Mouse (Mus musculus) hindbrain, embryonic 11.5 days (tissue): ENCODE measurements around the gene Pcnx3. TPM values are rescaled to one million over a fixed set of nuclear protein-coding genes. Genes with fewer than 3 reads are reported as not detected.

ENCODE experiments used
- ATAC-seq: fragments of 200-750 bp; cut with Nextera tagmentation; 2 replicates; pipeline ENCODE4 v1.8.0; 2017; ENCODE audit warnings: mild to moderate bottlenecking, moderate TSS enrichment, moderate library complexity; ENCODE audit not compliant: low FRiP score
- DNase-seq: peaks from one replicate; pipeline ENCODE4 v3.0.0-alpha.2; 2015; ENCODE audit warnings: low spot score
- H3K27ac ChIP-seq: fragments of 300-500 bp; sonication (generic); 2 replicates; pipeline ENCODE4 v1.5.1; 2014; ENCODE audit warnings: mild to moderate bottlenecking, low read depth, low read length
- H3K27me3 ChIP-seq: fragments of 300-500 bp; sonication (generic); 2 replicates; pipeline ENCODE4 v1.6.1; 2014; ENCODE audit warnings: mild to moderate bottlenecking, low read length, moderate library complexity, mixed read lengths; ENCODE audit not compliant: control insufficient read depth, insufficient read depth
- H3K36me3 ChIP-seq: fragments of 300-500 bp; sonication (generic); 2 replicates; pipeline ENCODE4 v1.6.1; 2014; ENCODE audit warnings: mild to moderate bottlenecking, low read length, moderate library complexity, mixed read lengths; ENCODE audit not compliant: control insufficient read depth, insufficient read depth
- H3K4me1 ChIP-seq: fragments of 300-500 bp; sonication (generic); replicated peaks from 2 replicates; pipeline ENCODE4 v1.6.1; 2014; ENCODE audit warnings: low read length, mixed read lengths; ENCODE audit not compliant: control insufficient read depth, insufficient read depth
- H3K4me2 ChIP-seq: fragments of 300-500 bp; sonication (generic); replicated peaks from 2 replicates; pipeline ENCODE4 v1.6.1; 2014; ENCODE audit warnings: mild to moderate bottlenecking, low read depth, low read length
- H3K4me3 ChIP-seq: fragments of 300-500 bp; sonication (generic); 2 replicates; pipeline ENCODE4 v1.5.1; 2014; ENCODE audit warnings: low read depth, low read length
- H3K9ac ChIP-seq: fragments of 300-500 bp; sonication (generic); 2 replicates; pipeline ENCODE4 v1.6.1; 2014; ENCODE audit warnings: low read depth, low read length
- H3K9me3 ChIP-seq: fragments of 300-500 bp; sonication (generic); 2 replicates; pipeline ENCODE4 v1.6.1; 2016; ENCODE audit warnings: low read length; ENCODE audit not compliant: control insufficient read depth
- WGBS: fragments of 180-500 bp; shearing (Covaris S2); extraction: QIAGEN DNeasy Blood & Tissue Kit; methylation state at CpG from one replicate; pipeline ENCODE4 v1.1.7; 2014; 5-methylcytosine and 5-hydroxymethylcytosine counted together
- polyA plus RNA-seq: library from polyadenylated mRNA; unstranded; fragments of >200 nt; fragmentation: Nextera tagmentation; extraction: Ambion mirVana; gene quantifications from 2 replicates; pipeline ENCODE4 v1.2.1, GENCODE M21; 2014

Pcnx3 gene
- polyA plus RNA-seq, 1 experiment from 2014 or later, result 22.9 TPM

GRCm38 (mm10) chr19:5646731-5647330, 41.9 kb downstream of the Pcnx3 start:
- no peaks in the 10 kb centered on the region for H3K9me3 ChIP-seq
- H3K4me1 ChIP-seq, result no peaks in the 10 kb centered on the region; the same call in 1 of the 2 replicates
- no peak overlapping the region for H3K9ac ChIP-seq
- no peak overlapping the region for H3K27ac ChIP-seq
- DNase-seq (no peak), ATAC-seq (no peak)
- no peak overlapping the region for H3K4me2 ChIP-seq
- peaks cover 12% of the 10 kb centered on the region for H3K36me3 ChIP-seq
- 88% methylated on average over 8 of the region's 8 CpGs for WGBS
- H3K4me3 ChIP-seq, result no peak overlapping the region
- no peaks in the 10 kb centered on the region for H3K27me3 ChIP-seq

- H3K4me2 ChIP-seq, result no peak overlapping the region
- no peaks in the 10 kb centered on the region for H3K27me3 ChIP-seq
- no peak overlapping the region for H3K4me3 ChIP-seq
- 96% methylated on average over 9 of the region's 9 CpGs for WGBS
- DNase-seq (no peak), ATAC-seq (no peak)
- H3K36me3 ChIP-seq, result peaks cover 16% of the 10 kb centered on the region
- H3K9ac ChIP-seq, result no peak overlapping the region
- H3K4me1 ChIP-seq, result no peaks in the 10 kb centered on the region; the same call in 1 of the 2 replicates
- H3K27ac ChIP-seq, result no peak overlapping the region
- H3K9me3 ChIP-seq, result no peaks in the 10 kb centered on the region
Observed at GRCm38 (mm10) chr19:5645280-5645679, 43.4 kb downstream of the Pcnx3 start.

GRCm38 (mm10) chr19:5641641-5642040, 47.1 kb downstream of the Pcnx3 start:
- 92% methylated on average over 8 of the region's 8 CpGs for WGBS
- Histone ChIP-seq H3K4me2 (no peak overlapping the region), H3K9me3 (no peaks in the 10 kb centered on the region), H3K4me1 (peaks cover 2% of the 10 kb centered on the region; the same call in 1 of the 2 replicates), H3K4me3 (no peak overlapping the region), H3K27me3 (no peaks in the 10 kb centered on the region), H3K9ac (no peak overlapping the region), H3K27ac (no peak overlapping the region), H3K36me3 (peaks cover 7% of the 10 kb centered on the region; the same call in 1 of the 2 replicates)
- no peak for DNase-seq
- no peak for ATAC-seq

- Histone ChIP-seq H3K27ac (no peak overlapping the region), H3K4me2 (no peak overlapping the region), H3K4me1 (peaks cover 3% of the 10 kb centered on the region; the same call in 1 of the 2 replicates), H3K4me3 (no peak overlapping the region), H3K36me3 (peaks cover 5% of the 10 kb centered on the region; the same call in 1 of the 2 replicates), H3K27me3 (no peaks in the 10 kb centered on the region), H3K9me3 (no peaks in the 10 kb centered on the region), H3K9ac (no peak overlapping the region)
- WGBS, result 93% methylated on average over 17 of the region's 17 CpGs
- ATAC-seq (no peak), DNase-seq (no peak)
Observed at GRCm38 (mm10) chr19:5641021-5641420, 47.7 kb downstream of the Pcnx3 start.

- WGBS, result 74% methylated on average over 9 of the region's 9 CpGs
- peaks cover 5% of the 10 kb centered on the region; the same call in 1 of the 2 replicates for H3K36me3 ChIP-seq
Observed at GRCm38 (mm10) chr19:5640339-5640738, 48.4 kb downstream of the Pcnx3 start.

GRCm38 (mm10) chr19:5638416-5639005, 50.2 kb downstream of the Pcnx3 start:
- DNase-seq, result no peak
- whole genome bisulfite sequencing, result 94% methylated on average over 18 of the region's 18 CpGs
- Histone ChIP-seq H3K4me1 (peaks cover 3% of the 10 kb centered on the region; the same call in 1 of the 2 replicates), H3K9ac (peak overlapping the region; percentile 94; the same call in 1 of the 2 replicates), H3K4me2 (peak overlapping the region; percentile 98), H3K27ac (no peak overlapping the region), H3K9me3 (no peaks in the 10 kb centered on the region), H3K4me3 (peak overlapping the region; percentile 80), H3K27me3 (no peaks in the 10 kb centered on the region), H3K36me3 (peaks cover 5% of the 10 kb centered on the region; the same call in 1 of the 2 replicates)
- ATAC-seq, result no peak

More at GRCm38 (mm10) chr19:5640339-5640738, 48.4 kb downstream of the Pcnx3 start:
- no peaks in the 10 kb centered on the region for H3K9me3 ChIP-seq
- no peak overlapping the region for H3K4me2 ChIP-seq
- no peak overlapping the region for H3K9ac ChIP-seq
- H3K4me1 ChIP-seq, result peaks cover 3% of the 10 kb centered on the region; the same call in 1 of the 2 replicates
- no peak overlapping the region for H3K4me3 ChIP-seq
- no peak overlapping the region for H3K27ac ChIP-seq
- DNase-seq (no peak), ATAC-seq (no peak)
- H3K27me3 ChIP-seq, result no peaks in the 10 kb centered on the region

GRCm38 (mm10) chr19:5637069-5638047, 51.4 kb downstream of the Pcnx3 start, which contains the start of gene Rela:
Rela (plus strand) TSS chr19:5637483.
- H3K4me1 ChIP-seq, result peaks cover 3% of the 10 kb centered on the region; the same call in 1 of the 2 replicates
- ATAC-seq (peak; percentile 86), DNase-seq (peak; percentile 91)
- no peaks in the 10 kb centered on the region for H3K9me3 ChIP-seq
- H3K4me3 ChIP-seq, result peak within 1 kb of the TSS; percentile 80
- under 1% methylated on average over 74 of the region's 109 CpGs for WGBS
- H3K27me3 ChIP-seq, result no peaks in the 10 kb centered on the region
- peak within 1 kb of the TSS; percentile 83 for H3K27ac ChIP-seq
- H3K36me3 ChIP-seq, result peaks cover 5% of the 10 kb centered on the region; the same call in 1 of the 2 replicates
- H3K9ac ChIP-seq, result peak within 1 kb of the TSS; percentile 94
- H3K4me2 ChIP-seq, result peak within 1 kb of the TSS; percentile 98

- DNase-seq, result no peak
- no peak for ATAC-seq
- Histone ChIP-seq H3K36me3 (peaks cover 5% of the 10 kb centered on the region; the same call in 1 of the 2 replicates), H3K9ac (peak overlapping the region; percentile 94), H3K27me3 (no peaks in the 10 kb centered on the region), H3K4me3 (peak overlapping the region; percentile 80), H3K4me1 (peaks cover 3% of the 10 kb centered on the region; the same call in 1 of the 2 replicates), H3K9me3 (no peaks in the 10 kb centered on the region), H3K4me2 (peak overlapping the region; percentile 98), H3K27ac (peak overlapping the region; percentile 83)
- WGBS, result 46% methylated on average over 12 of the region's 12 CpGs
Observed at GRCm38 (mm10) chr19:5636571-5637041, 52.1 kb downstream of the Pcnx3 start.
